Mouse (Mus musculus): Measurements from ENCODE around the gene Kcnrg. TPM values are rescaled to one million over a fixed set of nuclear protein-coding genes. Genes with fewer than 3 reads are reported as not detected.

Gene Kcnrg
- total RNA-seq, 2 experiments from 2014 or later = 0.74 to 0.77 TPM

GRCm38 (mm10) chr14:61642668-61643067, 35.4 kb downstream of the Kcnrg start:
- no peak for DNase-seq (ENCODE audit: low spot score in 2 of 2)

GRCm38 (mm10) chr14:61645547-61645946, 38.3 kb downstream of the Kcnrg start:
- DNase-seq (ENCODE audit: low spot score in 2 of 2) = no peak

DNA sequence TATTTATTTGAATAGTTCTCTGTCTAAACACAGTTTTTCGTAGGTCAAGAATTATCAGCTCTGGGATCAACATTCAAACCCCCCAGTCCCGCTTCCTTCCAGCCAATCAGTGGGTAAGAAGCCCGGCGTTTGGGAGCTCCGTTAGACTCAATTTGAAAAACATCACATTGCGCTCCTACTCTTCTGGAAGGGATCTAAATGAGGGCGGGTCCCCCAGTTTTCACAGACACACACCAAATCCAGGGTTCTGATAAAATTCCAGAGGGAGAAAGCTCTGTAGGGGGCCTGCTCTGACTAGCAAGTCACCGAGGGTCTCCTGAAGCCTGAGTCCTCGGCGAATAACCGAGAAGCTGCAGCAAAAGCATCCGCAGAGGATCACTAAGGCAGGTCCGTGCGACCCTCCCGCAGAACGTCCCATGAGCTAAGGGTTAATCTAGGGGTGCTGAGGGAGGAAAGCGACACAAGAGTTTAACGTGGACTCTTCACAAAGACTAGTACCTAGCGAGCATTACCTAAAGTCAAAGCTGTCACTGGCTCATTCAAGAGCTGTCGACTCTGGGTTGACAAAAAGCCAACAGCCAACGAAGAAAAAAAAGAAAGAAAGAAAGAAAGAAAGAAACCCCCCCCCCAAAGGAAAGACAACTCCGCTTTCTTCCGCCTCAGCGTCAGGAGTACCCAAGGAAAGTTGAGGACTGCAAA, 40.1 kb downstream of the Kcnrg start:
- peak in 1 of 2 experiments; percentile 17 for DNase-seq (ENCODE audit: low spot score in 2 of 2)

DNA sequence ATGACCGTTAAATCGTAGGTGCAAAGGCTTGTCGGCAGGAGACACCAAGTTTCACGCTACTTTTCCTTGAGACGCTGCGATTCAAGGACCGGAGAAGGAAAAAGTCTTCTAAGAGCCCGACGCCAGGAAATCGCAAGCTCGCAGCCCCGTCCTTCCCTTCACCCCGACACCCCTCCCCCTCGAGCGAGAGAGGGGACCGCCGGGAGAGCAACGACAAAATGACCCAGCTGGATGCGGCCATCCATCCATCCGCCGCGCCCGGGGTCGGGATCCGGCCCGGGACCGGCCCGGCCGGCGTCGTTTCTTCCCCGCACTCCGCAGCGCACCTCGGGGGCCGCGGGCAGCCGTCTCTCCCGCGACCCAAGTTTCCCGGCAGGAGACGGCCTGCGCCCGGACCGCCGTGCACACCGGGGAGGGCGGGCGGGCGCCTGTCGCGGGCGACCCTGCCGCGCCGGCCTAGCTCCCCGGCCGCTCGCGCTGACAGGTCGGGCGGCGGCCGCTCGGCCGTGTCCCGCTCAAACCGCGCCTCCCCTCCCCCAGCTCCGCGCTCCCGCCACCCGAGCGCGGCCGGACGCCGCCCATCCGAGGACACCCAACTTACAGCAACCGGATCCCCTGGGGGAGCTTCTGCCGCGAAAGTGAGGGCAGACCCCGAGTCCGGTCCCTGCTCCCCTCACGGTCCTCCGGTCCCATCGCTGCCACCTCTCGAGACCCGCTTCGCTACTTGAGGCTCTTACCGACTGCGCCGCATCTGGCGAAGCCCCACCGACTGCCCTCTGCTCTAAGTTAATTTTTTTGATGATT, 40.8 kb downstream of the Kcnrg start:
- DNase-seq (ENCODE audit: low spot score in 2 of 2) = peak; percentile 14 to 28

DNA sequence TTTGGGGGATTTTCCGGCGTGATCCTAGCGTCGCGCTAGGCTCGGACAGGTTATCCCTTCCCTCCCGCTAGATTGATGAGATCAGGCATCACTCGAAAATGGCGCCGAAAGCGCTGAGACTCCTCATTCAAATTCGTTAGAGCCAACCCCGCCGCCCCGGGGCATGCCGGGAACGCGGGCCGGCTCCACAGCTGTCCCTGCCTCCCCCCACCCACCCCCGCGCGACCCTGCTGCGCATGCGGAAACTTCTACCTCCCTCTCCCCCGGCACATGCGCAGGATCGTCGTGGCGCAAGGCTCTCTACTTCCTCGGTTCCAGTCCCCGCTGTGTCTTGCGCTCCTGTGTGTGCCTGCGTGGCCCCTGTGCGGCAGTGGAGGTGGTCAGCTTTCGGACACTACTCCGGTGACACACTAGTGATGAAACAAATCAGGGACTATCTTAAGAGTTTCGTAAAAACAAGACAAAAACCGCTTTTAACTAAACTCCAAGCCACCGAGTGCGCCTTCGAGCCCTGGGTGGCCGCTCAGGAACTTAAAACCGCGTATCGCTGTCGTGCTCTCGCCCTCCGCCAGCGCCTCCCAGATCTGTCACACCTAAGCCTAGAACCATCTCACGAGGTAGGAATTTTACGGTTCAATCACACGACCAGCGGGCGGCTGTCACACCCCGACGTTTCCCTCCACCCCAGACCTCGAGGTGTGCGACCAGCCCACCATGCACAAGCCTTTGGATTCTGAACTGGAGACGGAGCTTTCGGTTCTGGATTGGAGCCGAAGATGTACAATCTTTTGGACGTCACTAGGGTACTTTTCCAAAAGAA, 41.6 kb downstream of the Kcnrg start:
- DNase-seq (ENCODE audit: low spot score in 2 of 2) = peak; percentile 95 to 97

DNA sequence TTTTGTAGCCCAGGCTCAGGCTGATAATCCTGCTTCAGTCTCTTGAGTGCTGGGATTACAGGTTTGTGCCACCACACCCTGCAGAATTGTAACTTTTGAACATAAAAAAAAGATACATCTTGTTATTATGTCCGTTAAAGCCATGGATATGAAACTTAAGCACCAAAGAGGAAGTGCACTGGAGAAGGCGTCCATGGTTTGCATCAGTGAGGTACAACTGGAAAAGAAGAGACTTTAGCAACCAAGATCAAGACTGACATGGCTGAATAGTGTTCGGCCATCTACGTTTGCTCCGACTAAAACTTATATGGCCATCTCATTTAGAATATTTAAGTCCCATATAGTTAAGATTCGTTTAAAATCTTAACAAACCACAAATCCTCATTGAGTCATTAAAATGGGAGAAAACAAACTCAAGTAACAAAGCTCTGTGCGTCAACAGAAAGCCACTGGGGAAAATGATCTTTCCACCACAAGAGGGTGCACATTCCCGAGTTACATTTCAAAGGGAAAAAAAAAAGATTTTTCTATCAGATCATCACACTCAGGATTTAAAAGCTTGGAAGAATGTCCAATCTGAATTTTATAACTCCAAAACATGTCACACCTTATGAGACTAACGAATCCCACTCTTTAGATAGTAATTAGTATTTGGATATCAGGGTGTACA, 43.2 kb downstream of the Kcnrg start:
- DNase-seq (ENCODE audit: low spot score in 2 of 2) = peak; percentile 34 to 53

DNA sequence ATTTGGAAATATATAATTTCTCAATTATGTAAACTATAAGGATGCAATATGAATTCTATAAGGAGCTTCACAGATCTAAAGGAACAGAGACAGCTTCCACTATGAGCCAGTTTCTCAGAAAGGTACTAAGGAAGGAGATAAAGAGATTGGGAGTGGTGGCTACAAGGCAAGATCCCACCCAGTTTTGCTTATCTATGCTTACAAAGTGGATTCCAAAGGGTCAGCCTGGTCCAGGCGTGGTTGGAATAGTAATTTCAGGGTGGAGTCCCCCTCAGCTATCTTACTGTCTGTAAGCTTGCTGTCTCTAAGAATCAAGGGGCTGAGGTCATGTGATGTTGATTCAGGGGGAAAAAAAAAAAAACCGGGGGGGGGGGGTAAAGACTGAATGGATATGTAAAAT, 49.2 kb downstream of the Kcnrg start:
- no peak for DNase-seq (ENCODE audit: low spot score in 2 of 2)

GRCm38 (mm10) chr14:61661496-61661895, 54.2 kb downstream of the Kcnrg start:
- DNase-seq (ENCODE audit: low spot score in 2 of 2) = no peak

DNA sequence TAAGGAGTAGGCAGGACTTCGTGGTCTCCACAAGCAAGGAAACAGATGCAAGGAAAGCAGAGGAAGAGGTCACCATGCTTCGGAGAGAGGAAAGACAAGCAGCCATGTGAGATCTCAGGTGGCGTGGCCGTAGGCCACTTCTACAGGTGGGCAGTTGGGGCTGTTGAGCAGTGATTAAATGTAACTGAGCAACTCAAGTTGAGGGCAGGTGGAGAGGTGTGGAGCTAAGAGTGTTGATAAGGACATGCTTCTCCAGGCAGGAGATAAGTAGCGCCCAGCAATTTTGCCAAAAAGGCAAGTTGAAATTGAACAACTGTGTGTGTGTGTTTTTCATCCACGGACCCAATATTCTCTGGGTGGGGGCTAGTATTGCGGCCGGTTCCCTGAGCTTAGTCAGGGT, 55.0 kb downstream of the Kcnrg start:
- DNase-seq (ENCODE audit: low spot score in 2 of 2) = no peak

Small RNA genes lying within 50 kb of the gene (microRNA-seq; reads per million reads assigned to microRNA genes)
- gene Mir15a (1,159 to 1,192 reads per million in 2 experiments), gene Mir16-1 (214 to 351 reads per million in 2 experiments)

Other genes with a start within 250 kb of the Kcnrg start
- gene Ebpl, start 247.0 kb upstream of the Kcnrg start, total RNA-seq (2021) = 1 to 10 TPM; 3.9 to 4.4 TPM
- 10 to 100 TPM; 71.2 to 75.3 TPM for gene Kpna3, start 167.6 kb upstream of the Kcnrg start, total RNA-seq (2021)
- gene Spryd7, start 50.6 kb upstream of the Kcnrg start, total RNA-seq (2021) = 10 to 100 TPM; 46.8 to 51.6 TPM
- 10 to 100 TPM in 1 of 2 experiments, 1 to 10 TPM in 1; 9.4 to 11.5 TPM for gene Trim13, start 9.2 kb upstream of the Kcnrg start, total RNA-seq (2021)

Measured in left cerebral cortex, adult 18-20 months (tissue).